Comparison of ENCODE assay signal across 12 mouse cellular contexts in the genomic region with DNA sequence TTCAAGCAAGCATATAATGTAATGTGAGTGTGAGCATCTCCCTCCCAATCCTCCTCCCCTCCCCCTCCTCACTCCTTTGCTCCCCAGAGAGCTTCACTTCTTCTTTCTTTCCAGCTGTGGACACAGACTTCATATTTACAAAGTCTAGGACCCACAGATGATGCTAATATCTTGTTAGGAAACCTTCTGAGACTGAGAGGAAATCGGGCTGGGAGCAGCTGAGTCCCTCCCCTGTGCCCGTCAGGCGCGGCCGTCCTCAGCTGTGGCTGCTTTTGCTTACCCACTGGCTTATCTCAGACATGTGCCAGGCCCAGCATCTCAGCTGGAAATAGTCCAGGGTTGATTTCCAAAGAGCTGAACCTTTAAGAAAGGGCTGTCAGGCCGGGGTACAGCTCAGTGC. TPM values are rescaled to one million over a fixed set of nuclear protein-coding genes. Genes with fewer than 3 reads are reported as not detected.
A peak's percentile ranks its signal among the peaks of the same experiment; 100 is the strongest.
DNase-seq lines count a peak whose midpoint lies in the region; ATAC-seq lines count a peak whose summit lies in the region.
"Had no signal": no experiment of that assay in that cellular context is flagged by ENCODE, and none has a peak within 500 bp of the region (broad histone marks: within the 10 kb centered on the region; RNA-seq: fewer than 3 reads in every experiment).

No protein-coding gene starts in this region.

- H3K27ac ChIP-seq in heart, embryonic 15.5 days = peak overlapping the region; percentile 44

- DNase-seq in heart, adult 8-10 months (ENCODE audit: low spot score) = no peak
- peak; percentile 30 for DNase-seq in CD4-positive, CD25-positive, alpha-beta regulatory T cell, adult 2 months (ENCODE audit: low read depth, low spot score)
- peak; percentile 82 for DNase-seq in adipocyte (ENCODE audit: low spot score)
- peak; percentile 58 for DNase-seq in induced T-regulatory cell, adult 2 months (ENCODE audit: low read depth)
- no peak for DNase-seq in kidney, postnatal 14 days
- DNase-seq in left cerebral cortex, postnatal 10 days (ENCODE audit: extremely low spot score in 1 of 2, low spot score in 2 of 2) = no peak
- no peak for DNase-seq in testis, postnatal 10 days (ENCODE audit: low spot score)
- DNase-seq: gastrocnemius, postnatal 25 days; right cerebral cortex, adult 18-20 months; thymus, adult 18-20 months had no signal

- no peaks in the 10 kb centered on the region for H3K36me3 ChIP-seq in heart, embryonic 15.5 days

- H3K4me1 ChIP-seq in heart, embryonic 15.5 days (replicated peaks) = peaks cover 30% of the 10 kb centered on the region

- ATAC-seq in heart, embryonic 15.5 days (replicated peaks; ENCODE audit: insufficient number of reproducible peaks, insufficient read depth, low FRiP score, low read depth) = peak; percentile 60

- intact Hi-C loops in left cerebral cortex, postnatal 10 days (cut with DNase I) = no loop called here

- no peaks in the 10 kb centered on the region for H3K9me3 ChIP-seq in heart, embryonic 15.5 days (replicated peaks)

- H3K27me3 ChIP-seq in heart, embryonic 15.5 days = no peaks in the 10 kb centered on the region

- no peak overlapping the region for H3K9ac ChIP-seq in heart, embryonic 15.5 days

- 15% methylated on average over 6 of the region's 6 CpGs for WGBS in heart, embryonic 15.5 days

- H3K4me2 ChIP-seq in heart, embryonic 15.5 days = no peak overlapping the region

- no peak overlapping the region for H3K4me3 ChIP-seq in heart, embryonic 15.5 days

RNA-seq across cellular contexts. Expression of a gene that starts 1.7 kb away (rescaled TPM):
- not detected in 2 replicates for polyA plus RNA-seq in heart, embryonic 15.5 days (2015; fragmentation: Nextera tagmentation; extraction: Ambion mirVana)
- not detected for total RNA-seq in heart, adult 8-10 months (2022)
- not detected for total RNA-seq in left cerebral cortex, postnatal 10 days (2021)
- total RNA-seq: gastrocnemius, postnatal 25 days; layer of hippocampus, postnatal 25 days had no signal

RNA-seq across cellular contexts. Expression of a gene that starts 14.8 kb away (rescaled TPM):
- not detected in 2 replicates for polyA plus RNA-seq in heart, embryonic 15.5 days (2015; fragmentation: Nextera tagmentation; extraction: Ambion mirVana)
- total RNA-seq in heart, adult 8-10 months (2022) = not detected
- total RNA-seq in left cerebral cortex, postnatal 10 days (2021) = under 1 TPM; 0.36 to 0.49 TPM

RNA-seq across cellular contexts. Expression of a gene that starts 48.4 kb away (rescaled TPM):
- 38.6 and 53.4 TPM in 2 replicates for polyA plus RNA-seq in heart, embryonic 15.5 days (2015; fragmentation: Nextera tagmentation; extraction: Ambion mirVana)
- 10 to 100 TPM; 43.8 to 75.7 (median 63.5) TPM for total RNA-seq in heart, adult 8-10 months (2022)
- total RNA-seq in left cerebral cortex, postnatal 10 days (2021) = 100 to 1,000 TPM; 183 to 194 TPM

Comparison
In these comparisons a context has a peak if more than half of its experiments do, and no peak if none do; other contexts are left out.
1. DNase-seq: peak in CD4-positive, CD25-positive, alpha-beta regulatory T cell, adult 2 months (single experiment), adipocyte (single experiment) and induced T-regulatory cell, adult 2 months (single experiment); none in heart, adult 8-10 months (single experiment), kidney, postnatal 14 days (single experiment), left cerebral cortex, postnatal 10 days (0 of 2) and testis, postnatal 10 days (single experiment).